Mouse (Mus musculus) T-helper 17 cell (primary cell): ENCODE results near the gene Irak1.

Source experiments
- in situ Hi-C, 2 experiments: fragments of 300-600 bp; cut with MboI, MseI; formaldehyde crosslinking; loops; 1 replicate in 1 of 2; 2 replicates in 1 of 2; pipeline ENCODE4 v1.15.1; 2025; ENCODE audit warnings: high pct_unique_total_duplicates in 2 of 2

The Irak1 gene

GRCm38 (mm10) chrX:74023188-74024049, at the start of gene Irak1:
Gene Irak1, minus strand, starts transcription at chrX:74023918.
- in situ Hi-C loops = no loop called here

DNA sequence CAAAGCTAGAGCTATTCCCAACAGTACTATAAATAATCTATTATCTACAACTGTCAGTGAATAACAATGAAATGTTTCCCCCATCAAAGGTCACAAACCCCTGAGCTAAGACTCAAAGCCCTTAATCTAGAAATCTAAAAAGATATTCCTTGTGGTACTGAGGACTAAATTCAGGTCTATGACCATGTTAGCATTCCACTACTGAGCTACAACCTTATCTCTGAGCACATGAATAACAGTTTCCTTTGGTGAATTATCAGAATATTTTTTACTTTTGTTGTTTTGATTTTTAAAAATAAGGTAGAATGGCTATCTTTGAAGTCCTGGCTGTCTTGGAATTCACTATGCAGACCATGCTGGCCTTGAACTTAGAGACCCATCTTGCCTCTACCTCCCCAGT, 47.1 kb upstream of the Irak1 start:
- in situ Hi-C loops = no loop called here

DNA sequence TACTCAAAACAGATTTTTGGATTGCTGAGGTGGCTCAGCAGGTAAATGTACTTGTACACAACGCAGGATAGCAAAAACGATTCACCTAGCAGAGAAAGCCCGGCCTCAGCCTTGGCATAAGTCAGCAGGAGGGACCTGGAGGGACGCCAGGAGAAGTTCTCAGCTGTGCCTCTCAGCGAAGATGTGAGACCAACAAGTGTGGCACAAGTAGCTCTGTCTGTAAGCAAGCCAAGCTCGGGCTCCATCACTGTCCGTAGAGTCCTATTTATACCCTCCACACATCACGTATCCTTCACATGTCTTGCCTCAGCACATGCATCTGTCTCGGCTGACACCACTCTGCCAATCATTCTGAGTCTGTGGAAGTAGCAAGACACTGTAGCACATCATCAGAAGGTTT, 44.2 kb upstream of the Irak1 start:
- in situ Hi-C loops = no loop called here

GRCm38 (mm10) chrX:74045107-74045506, 21.4 kb upstream of the Irak1 start:
- in situ Hi-C loops = no loop called here

GRCm38 (mm10) chrX:74037702-74038375, 14.1 kb upstream of the Irak1 start:
- in situ Hi-C loops = no loop called here

GRCm38 (mm10) chrX:74030000-74030399, 6.3 kb upstream of the Irak1 start:
- in situ Hi-C loops = no loop called here

GRCm38 (mm10) chrX:74022795-74023187, 927 bp downstream of the Irak1 start:
- in situ Hi-C loops = no loop called here

DNA sequence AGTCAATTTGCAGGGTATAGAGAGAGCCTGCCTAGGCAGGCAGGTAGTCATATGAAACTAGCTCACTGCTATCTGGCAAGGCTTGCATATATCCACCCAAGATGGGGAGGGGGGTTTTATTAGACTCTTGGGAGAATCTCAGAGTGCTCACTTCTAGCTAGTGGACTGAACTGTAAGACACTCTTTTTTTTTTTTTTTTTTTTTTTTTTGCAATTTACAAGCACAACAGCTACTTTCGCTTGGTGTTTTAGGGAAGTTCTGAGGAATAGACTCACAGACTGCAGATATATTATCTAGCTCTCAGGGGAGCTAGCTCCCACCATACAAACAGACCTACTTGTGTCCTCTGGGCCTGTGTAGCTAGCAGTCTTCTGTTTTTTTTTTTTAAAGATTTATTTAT, 9.1 kb downstream of the Irak1 start:
- in situ Hi-C loops = loop anchor here in 1 of 2 experiments (5.0 kb wide), 1 partner anchor 37 kb away; no protein-coding TSS in a partner anchor

GRCm38 (mm10) chrX:74008063-74008462, 15.7 kb downstream of the Irak1 start:
- in situ Hi-C loops = no loop called here

- in situ Hi-C loops = no loop called here
These were observed 17.3 kb downstream of the Irak1 start for GRCm38 (mm10) chrX:74006401-74006800.

- in situ Hi-C loops = no loop called here
These were observed 20.1 kb downstream of the Irak1 start for GRCm38 (mm10) chrX:74003644-74004043.

DNA sequence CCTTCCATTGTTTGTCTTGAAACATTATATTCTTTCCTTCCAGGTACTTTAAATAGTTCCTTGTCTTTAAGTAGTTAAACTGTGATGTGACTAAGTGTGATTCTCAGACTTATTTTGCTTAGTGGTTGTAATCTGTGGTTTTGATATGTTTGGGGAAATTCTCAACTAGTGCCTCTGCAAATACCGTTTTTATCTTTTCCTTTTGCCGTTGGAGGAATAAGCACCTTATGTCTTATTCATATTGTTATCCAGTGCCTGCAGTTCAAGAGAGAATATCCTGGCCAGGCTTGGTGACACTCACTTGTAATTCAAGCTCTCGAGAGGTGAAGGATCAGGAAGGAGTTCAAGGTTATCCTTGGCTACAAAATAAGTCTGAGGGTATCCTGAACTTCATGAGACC, 22.7 kb downstream of the Irak1 start:
- in situ Hi-C loops = no loop called here

DNA sequence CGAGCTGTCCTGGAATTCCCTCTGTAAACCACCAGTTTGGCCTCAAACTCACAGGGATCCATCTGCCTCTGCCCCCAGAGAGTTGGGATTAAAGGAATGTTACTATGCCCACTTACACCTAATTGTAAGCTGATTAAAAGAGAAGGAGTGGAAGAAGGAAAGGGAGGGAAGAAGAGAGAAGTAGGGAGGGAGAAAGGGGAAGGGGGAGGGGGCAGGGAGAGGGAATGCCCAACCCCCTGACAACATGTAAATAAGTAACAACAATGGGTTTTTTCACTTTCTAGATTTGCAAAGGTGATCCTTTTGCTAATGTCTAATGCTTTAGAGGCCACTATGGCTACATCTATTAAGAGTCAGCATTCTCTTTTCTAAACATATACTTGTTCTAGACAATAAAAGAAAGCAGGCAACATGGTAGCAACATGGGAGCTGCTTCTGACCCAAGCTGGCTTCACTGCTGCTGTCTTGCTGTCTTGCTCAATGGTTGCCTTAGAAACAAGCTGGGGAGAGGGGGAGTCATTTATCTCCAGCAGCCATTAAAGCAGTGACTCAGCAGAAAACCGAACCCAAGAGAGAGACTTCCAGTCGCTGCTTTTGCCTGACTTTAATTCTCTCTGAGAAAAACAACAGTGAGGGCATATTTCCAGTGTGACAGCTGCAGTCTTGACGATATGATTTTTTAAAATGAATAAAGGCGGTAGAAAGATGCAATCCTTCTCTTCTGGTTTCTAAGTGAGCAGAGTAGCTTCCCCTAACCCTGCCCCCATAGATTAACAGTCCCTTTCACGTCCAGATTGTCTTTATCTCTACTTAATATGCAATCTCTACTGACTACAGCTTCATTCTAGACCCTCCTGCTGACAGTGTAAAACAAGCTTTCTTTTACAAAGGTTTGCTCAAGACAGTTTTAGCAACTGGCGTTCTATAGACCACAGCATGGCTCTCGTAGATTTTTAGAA, 24.5 kb downstream of the Irak1 start:
- in situ Hi-C loops = no loop called here

DNA sequence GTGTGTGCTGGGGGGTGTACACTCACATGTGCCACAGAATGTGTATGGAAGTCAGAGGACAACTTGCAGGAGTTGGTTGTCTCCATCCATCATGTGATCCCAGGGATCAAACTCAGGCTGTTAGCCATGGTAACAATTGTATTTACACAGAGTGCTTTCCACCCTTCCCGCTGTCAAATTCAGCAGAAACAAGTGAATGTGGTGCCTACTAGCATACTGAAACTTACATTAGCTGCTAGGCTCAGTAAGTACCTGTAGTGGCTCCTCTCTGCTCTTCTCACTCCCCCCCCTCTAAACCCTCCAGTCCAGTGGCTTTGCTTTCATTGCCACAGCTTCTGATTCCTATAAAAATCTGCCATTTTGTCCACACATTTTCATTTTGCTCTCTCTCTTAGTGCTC, 45.9 kb downstream of the Irak1 start:
- in situ Hi-C loops = loop anchor here in 1 of 2 experiments (5.0 kb wide), 1 partner anchor 35 kb away; no protein-coding TSS in a partner anchor

DNA sequence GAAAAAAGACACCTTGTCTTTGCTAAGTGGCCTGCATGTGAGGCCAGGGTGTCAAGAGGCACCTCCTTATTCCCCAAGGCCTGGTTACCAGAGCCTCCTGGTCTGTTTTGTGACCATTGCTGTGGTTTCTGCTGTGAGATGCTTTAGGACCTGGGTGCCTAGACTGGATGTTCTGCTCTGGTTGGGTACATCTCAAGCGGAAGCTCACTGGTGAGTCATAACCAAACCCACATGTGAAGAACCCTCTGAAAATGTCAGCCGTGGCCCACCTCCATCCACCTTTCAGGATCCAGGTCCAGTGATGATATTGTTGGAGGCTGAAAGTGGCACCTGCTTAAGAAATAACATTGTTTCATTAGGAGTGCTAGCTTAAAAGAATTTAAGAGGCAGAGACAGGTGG, 47.4 kb downstream of the Irak1 start:
- in situ Hi-C loops = loop anchor here in 1 of 2 experiments (5.0 kb wide), 1 partner anchor 36 kb away; no protein-coding TSS in a partner anchor

GRCm38 (mm10) chrX:73972774-73973173, 50.9 kb downstream of the Irak1 start:
- in situ Hi-C loops = no loop called here

DNA sequence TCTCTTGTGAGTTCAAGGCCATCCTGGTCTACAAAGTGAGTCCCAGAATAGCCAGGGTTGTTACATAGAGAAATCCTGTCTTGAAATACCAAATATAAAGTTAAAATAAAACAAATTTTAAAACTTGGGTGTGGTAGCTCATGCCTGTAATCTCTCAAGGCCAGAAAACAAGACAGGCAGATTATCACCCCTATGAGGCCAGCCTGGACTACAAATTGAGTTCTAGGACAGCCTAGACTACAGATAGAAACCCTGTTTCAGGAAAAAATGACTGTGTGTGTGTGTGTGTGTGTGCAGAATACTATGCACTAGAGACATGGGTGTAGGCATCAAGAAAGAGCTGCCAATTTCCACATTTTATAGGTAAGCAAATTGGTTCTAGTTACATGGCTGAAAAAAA, 52.9 kb downstream of the Irak1 start:
- in situ Hi-C loops = no loop called here

DNA sequence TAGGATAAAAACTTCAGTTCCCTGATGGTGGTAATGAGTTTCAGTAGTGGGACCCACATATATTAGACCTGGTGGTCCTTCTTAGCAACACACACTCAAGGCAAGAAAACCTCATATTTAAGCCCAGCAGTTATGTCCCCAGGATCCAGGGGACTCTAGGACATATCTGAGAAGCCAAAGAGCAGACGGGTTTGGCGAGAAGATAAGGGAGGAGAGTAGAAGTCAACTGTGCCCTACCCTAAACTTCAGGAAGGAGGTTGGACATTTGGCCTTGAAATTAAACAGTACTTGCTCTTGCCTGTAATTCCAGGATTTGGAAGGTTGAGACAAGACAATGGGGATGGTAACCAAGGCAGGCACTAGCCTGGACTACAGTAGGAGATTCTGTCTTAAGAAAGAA, 54.0 kb downstream of the Irak1 start:
- in situ Hi-C loops = no loop called here

- in situ Hi-C loops = no loop called here
These were observed 54.6 kb downstream of the Irak1 start for GRCm38 (mm10) chrX:73969167-73969566.

- in situ Hi-C loops = no loop called here
These were observed 56.3 kb downstream of the Irak1 start for GRCm38 (mm10) chrX:73967177-73968075.
